Mouse (Mus musculus): ENCODE data around the gene Ccdc136. TPM values are rescaled to one million over a fixed set of nuclear protein-coding genes. Genes with fewer than 3 reads are reported as not detected.
A peak's percentile ranks its signal among the peaks of the same experiment; 100 is the strongest.

Ccdc136 gene
- total and polyA plus RNA-seq, 3 experiments: 1.2 to 3.9 (median 3.4) TPM

DNA sequence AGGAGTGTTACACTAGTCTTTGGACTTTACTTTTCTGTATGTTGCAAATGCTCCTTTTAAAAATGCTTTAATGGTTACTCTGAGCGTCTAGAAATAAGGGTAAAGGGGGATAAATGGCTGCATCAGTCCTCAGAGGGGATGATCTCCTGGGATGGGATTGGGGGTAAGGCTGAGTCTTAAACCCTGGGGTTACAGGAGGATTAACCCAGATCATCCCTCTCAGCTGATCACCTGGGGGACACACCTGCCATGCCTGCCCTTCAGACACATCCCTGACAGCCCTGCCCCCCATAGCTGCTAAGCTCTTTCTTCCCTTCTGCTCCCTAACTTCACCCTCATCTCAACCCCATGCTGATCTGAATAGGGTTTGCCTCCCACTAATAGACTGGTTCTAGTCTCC, 1.8 kb upstream of the Ccdc136 start:
- no peak for DNase-seq

DNA sequence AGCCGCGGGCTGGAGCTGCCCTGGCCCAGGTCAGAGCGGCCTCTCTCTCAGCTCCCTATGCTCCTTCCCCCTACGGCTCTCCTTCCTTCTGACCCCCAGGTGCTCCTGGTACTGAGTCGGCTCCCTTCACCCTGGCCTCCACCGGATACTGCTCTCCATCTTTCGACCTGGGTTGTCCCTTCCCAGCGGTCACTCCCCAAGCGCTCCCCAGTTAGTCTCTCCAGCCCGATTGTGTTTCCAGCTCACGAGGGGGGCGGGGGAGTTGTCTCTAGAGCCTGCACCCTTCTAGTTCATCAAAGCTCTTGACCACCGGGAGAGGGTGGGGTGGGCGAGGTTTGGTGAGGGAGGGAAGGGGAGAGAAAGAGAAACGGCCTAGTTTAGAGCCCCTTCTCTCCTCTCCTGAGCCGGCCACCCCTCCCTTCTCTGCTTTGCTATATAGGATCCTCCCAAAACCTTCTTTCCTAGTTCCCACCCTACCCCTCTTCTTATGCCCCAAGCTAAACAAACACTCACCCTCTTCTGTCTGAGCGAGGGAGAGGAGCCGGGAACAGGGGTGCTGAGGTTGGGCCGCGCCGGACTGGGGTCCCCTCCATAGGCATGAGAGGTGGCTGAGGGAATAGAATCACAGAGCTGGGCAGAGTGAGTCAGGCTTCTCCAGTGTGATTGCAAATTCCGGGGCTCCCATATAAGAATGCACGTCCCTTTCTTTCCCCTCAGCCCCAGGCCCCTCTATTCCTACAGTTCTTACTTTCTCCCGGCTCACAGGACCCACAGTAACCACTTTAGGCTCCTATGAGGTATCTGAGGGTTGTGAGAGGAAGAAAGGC, 818 bp downstream of the Ccdc136 start:
- DNase-seq: no peak

DNA sequence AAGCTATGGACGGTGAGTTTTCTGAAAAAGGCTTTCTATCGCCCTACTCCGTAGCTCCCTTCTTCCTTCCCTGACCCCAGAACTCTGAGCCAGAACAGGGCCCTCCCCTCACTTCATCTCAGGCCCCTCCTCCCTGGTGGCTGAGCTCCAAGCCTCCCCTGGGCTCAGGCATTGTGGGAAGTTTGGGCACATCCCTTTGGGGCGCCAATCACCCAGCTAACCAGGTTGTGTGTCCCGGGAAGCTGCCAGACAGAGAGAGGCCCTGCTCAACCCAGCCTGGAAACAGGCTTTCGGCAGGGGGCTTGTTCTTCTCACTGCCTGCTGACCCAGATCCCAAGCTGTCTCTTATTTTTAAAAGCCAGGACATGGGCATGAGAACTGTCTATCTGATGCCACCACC, 1.5 kb downstream of the Ccdc136 start:
- DNase-seq: no peak

GRCm38 (mm10) chr6:29399851-29400250, 3.7 kb downstream of the Ccdc136 start:
- no peak for DNase-seq

DNA sequence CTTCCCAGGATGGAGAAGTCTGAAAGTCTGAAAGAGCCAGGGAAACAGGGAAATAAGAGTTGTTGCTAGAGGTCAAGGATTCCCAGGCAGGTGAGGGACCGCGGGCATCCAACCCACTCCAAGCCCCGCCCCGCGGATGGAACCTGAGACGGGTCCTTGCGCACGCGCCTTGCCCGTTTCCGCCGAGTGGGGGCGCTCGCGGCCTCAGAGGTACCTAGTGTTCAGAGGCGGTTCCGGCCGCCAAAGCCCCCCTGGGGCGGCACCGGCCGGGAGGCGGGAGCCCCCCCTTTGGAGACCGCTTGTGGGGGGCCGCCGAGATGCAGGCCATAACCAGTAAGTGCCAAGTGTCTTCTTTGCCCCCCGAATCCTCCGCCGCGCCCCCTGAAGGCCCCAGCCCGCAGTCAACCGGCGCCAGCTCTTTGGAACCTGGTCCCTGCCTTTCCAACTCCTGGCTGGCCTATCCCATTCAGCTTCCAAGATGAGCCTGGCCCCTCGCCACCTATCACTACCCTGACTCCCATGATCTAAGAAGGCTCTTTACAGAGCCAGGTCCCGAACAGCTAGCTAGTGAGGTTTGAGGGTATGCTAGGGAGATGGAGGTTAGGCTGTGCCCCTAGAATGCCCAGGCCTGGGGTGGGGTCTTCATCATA, 6.7 kb downstream of the Ccdc136 start:
- DNase-seq: no peak

DNA sequence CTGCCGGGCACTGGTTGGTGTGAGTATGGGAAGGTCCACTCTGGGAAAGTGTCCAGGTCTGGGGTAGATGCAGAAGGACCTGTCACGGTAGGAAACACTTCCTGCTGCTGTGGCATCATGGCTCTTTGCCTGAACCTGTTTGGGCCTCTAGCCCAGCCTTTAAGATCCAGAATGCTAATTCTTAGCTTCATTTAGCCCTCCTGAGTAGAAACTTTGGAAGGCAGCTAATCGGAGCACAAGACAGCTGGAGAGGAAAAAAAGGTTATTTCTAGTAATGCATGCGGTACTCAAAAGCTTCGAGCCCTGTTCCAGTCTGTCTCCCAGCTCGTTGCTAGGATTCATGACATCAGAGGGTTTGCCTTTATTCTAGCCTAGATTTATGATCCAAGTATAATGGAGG, 10.3 kb downstream of the Ccdc136 start:
- no peak for DNase-seq

GRCm38 (mm10) chr6:29415446-29415845, 19.3 kb downstream of the Ccdc136 start:
- DNase-seq: no peak

- no peak for DNase-seq
These were observed 24.5 kb downstream of the Ccdc136 start for GRCm38 (mm10) chr6:29420596-29420995.

GRCm38 (mm10) chr6:29425118-29425517, 29.0 kb downstream of the Ccdc136 start:
- DNase-seq: no peak

GRCm38 (mm10) chr6:29426331-29426730, 30.2 kb downstream of the Ccdc136 start:
- no peak for DNase-seq

GRCm38 (mm10) chr6:29428171-29428570, 32.1 kb downstream of the Ccdc136 start:
- DNase-seq: peak; percentile 55

GRCm38 (mm10) chr6:29430681-29431420, 34.7 kb downstream of the Ccdc136 start:
- DNase-seq: no peak

- DNase-seq: no peak
These were observed 35.4 kb downstream of the Ccdc136 start for GRCm38 (mm10) chr6:29431473-29431872.

- no peak for DNase-seq
These were observed 36.0 kb downstream of the Ccdc136 start for GRCm38 (mm10) chr6:29432156-29432555.

DNA sequence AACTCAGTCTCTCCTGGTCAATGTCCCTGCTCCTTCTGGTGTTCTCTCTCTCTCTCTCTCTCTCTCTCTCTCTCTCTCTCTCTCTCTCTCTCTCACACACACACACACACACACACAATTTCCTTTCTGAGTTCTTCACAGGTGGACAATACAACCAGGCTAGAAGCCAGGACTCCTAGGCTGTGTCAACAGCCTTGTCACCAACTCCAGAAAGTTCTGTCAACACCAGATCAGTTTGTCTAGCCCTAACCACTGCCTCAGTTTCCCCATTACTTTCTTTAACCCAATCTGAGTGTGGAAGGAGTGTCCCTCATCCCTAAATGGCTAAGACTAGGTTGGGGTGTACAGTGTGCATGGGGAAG, 36.5 kb downstream of the Ccdc136 start:
- no peak for DNase-seq

DNA sequence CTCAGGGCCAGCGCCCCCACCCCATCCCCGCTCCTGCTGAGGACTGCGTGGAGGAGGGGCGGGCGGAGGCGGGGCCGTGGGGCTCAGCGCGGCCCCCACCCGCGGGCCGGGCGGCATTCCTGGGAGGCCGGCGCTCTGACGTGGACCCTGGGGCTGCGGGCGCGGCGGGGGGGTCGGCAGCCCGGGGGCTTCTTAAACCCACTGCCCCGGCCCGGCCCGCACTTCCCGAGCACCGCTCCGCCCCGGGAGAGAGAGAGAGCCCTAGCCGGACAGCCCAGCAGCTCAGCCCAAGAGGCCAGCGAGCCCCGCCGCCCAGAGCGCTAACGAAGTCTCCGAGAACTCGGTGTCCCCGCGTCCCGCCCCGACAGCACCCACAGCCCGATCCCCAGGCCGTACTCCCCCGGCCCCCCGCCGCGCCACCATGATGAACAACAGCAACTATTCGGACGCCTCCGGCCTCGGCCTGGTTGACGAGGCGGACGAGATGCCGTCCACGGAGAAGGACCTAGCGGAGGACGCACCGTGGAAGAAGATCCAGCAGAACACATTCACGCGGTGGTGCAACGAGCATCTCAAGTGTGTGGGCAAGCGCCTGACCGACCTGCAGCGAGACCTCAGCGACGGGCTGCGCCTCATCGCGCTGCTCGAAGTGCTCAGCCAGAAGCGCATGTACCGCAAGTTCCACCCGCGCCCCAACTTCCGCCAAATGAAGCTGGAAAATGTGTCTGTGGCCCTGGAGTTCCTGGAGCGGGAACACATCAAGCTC, 37.1 kb downstream of the Ccdc136 start, which contains the start of gene Flnc:
TSS of gene Flnc (plus strand) at position 219 of the 766 bp plus-strand sequence.
- peak; percentile 36 for DNase-seq

DNA sequence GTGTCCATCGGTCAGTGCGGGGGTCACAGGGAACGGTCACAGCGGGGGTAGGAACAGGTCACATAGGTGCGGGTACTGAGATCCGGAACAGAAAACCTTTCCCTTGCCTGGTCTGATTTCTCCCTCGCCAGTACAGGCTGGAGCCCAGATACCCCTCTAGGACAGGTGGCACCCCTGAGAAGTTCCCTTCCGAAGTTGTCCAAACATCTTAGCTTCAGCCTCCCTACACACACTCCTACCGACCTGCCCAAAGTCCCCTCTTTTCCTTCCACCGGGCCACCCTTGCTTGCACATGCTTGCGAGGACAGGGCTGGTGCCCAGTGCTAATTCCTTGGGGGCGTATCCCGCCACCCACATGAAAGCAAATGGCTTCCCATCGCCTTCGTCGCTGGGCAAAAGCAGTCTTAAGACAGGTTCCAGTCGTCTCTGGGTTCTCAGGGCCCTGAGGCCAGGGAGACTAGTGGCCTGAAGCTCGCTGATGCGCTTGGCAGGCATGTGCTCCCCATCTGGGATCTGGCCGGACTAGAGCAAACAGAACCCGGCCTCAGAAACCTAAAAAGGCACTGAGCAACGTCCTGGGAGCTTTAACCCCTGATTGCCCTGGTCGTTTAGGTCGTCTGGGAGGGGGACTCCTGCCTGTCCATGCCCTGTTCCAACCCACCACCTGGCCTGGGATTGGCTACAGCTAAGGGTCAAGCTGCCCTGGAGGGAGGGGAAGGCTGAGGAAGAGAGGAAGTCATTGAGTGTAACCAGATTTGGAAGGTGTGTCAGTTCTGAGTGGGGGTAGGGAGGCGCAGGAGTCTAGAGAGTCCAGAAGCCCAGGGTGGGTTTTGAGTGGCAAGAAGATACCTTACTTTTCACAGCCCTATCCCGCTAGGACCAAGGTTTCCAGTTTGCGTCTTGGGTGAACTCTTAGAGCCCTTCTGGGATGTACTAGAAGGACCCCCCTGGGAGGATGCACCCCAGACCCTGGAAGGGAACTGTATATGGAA, 38.0 kb downstream of the Ccdc136 start:
- DNase-seq: no peak

- no peak for DNase-seq
These were observed 39.0 kb downstream of the Ccdc136 start for GRCm38 (mm10) chr6:29434911-29435691.

- DNase-seq: no peak
These were observed 39.9 kb downstream of the Ccdc136 start for GRCm38 (mm10) chr6:29435940-29436451.

- DNase-seq: peak; percentile 25
These were observed 40.4 kb downstream of the Ccdc136 start for GRCm38 (mm10) chr6:29436461-29436934.
